Mouse (Mus musculus) hindbrain, embryonic 15.5 days (tissue): Measurements from ENCODE around the gene Mypn. TPM values are rescaled to one million over a fixed set of nuclear protein-coding genes. Genes with fewer than 3 reads are reported as not detected.

ENCODE experiments used
- ATAC-seq: fragments of 200-750 bp; cut with Nextera tagmentation; 2 replicates; pipeline ENCODE4 v1.8.0; 2017; ENCODE audit warnings: low read depth, moderate number of reproducible peaks, moderate TSS enrichment; ENCODE audit not compliant: low FRiP score
- H3K27ac ChIP-seq: fragments of 300-500 bp; sonication (generic); replicated peaks from 2 replicates; pipeline ENCODE4 v1.5.1; 2015; ENCODE audit warnings: mild to moderate bottlenecking, inconsistent platforms
- H3K27me3 ChIP-seq: fragments of 300-500 bp; sonication (generic); 2 replicates; pipeline ENCODE4 v1.6.1; 2015; ENCODE audit warnings: control low read depth, inconsistent platforms
- H3K36me3 ChIP-seq: fragments of 300-500 bp; sonication (generic); 2 replicates; pipeline ENCODE4 v1.6.1; 2015; ENCODE audit warnings: control low read depth, inconsistent platforms
- H3K4me1 ChIP-seq: fragments of 300-500 bp; sonication (generic); replicated peaks from 2 replicates; pipeline ENCODE4 v1.6.1; 2015; ENCODE audit warnings: control low read depth, inconsistent platforms
- H3K4me2 ChIP-seq: fragments of 300-500 bp; sonication (generic); 2 replicates; pipeline ENCODE4 v1.6.1; 2015; ENCODE audit warnings: moderate library complexity, mild to moderate bottlenecking, inconsistent platforms
- H3K4me3 ChIP-seq: fragments of 300-500 bp; sonication (generic); 2 replicates; pipeline ENCODE4 v1.5.1; 2015; ENCODE audit warnings: mild to moderate bottlenecking, inconsistent platforms
- H3K9ac ChIP-seq: fragments of 300-500 bp; sonication (generic); 2 replicates; pipeline ENCODE4 v1.6.1; 2015; ENCODE audit warnings: inconsistent platforms
- H3K9me3 ChIP-seq: fragments of 300-500 bp; sonication (generic); 2 replicates; pipeline ENCODE4 v1.6.1; 2016; ENCODE audit warnings: control low read depth, inconsistent platforms
- WGBS: fragments of 180-500 bp; shearing (Covaris S2); methylation state at CpG from one replicate; pipeline ENCODE4 v1.1.7; 2015; 5-methylcytosine and 5-hydroxymethylcytosine counted together
- polyA plus RNA-seq: library from polyadenylated mRNA; unstranded; fragments of >200 nt; fragmentation: Nextera tagmentation; extraction: Ambion mirVana; gene quantifications from 2 replicates; pipeline ENCODE4 v1.2.1, GENCODE M21; 2015

The Mypn gene
- polyA plus RNA-seq, 1 experiment from 2014 or later: 0.77 TPM

GRCm38 (mm10) chr10:63236663-63237062 lies 32.9 kb upstream of the Mypn start:
- H3K36me3 ChIP-seq: no peaks in the 10 kb centered on the region
- no peak overlapping the region for H3K4me2 ChIP-seq
- no peaks in the 10 kb centered on the region for H3K27me3 ChIP-seq
- H3K27ac ChIP-seq: no peak overlapping the region
- no peaks in the 10 kb centered on the region for H3K9me3 ChIP-seq
- H3K9ac ChIP-seq: no peak overlapping the region
- H3K4me1 ChIP-seq: no peaks in the 10 kb centered on the region
- no peak for ATAC-seq
- no peak overlapping the region for H3K4me3 ChIP-seq
- WGBS: 95% methylated on average over 6 of the region's 6 CpGs

- no peak overlapping the region for H3K4me2 ChIP-seq
- no peaks in the 10 kb centered on the region for H3K9me3 ChIP-seq
- no peak for ATAC-seq
- no peaks in the 10 kb centered on the region for H3K36me3 ChIP-seq
- H3K4me1 ChIP-seq: no peaks in the 10 kb centered on the region
- WGBS: 90% methylated on average over 8 of the region's 8 CpGs
- H3K4me3 ChIP-seq: no peak overlapping the region
- no peak overlapping the region for H3K27ac ChIP-seq
- no peak overlapping the region for H3K9ac ChIP-seq
- no peaks in the 10 kb centered on the region for H3K27me3 ChIP-seq
Measured at GRCm38 (mm10) chr10:63235889-63236288, 32.1 kb upstream of the Mypn start.

DNA sequence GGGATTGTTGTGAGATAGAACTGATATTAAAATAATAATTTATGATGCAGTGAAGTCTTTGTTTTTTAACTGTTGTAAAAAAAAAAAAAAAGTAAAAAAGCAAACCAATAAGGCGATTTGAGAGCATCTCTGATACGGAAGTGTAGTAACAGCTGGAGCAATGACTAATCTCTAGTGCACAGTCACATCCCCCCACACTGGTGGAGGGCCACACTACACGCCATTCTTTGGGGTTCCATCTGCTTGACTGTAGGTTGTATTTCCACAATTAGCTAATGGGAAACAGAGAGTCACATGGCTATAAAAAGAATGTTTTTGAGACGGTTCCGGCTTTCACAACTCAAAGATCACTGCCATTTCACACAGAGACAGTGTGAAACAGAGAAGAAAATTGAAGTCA lies 30.4 kb upstream of the Mypn start:
- Histone ChIP-seq H3K27ac (no peak overlapping the region), H3K9ac (no peak overlapping the region), H3K4me2 (no peak overlapping the region), H3K4me1 (no peaks in the 10 kb centered on the region), H3K9me3 (no peaks in the 10 kb centered on the region), H3K27me3 (no peaks in the 10 kb centered on the region), H3K36me3 (no peaks in the 10 kb centered on the region), H3K4me3 (no peak overlapping the region)
- 88% methylated on average over 5 of the region's 5 CpGs for WGBS
- ATAC-seq: no peak

DNA sequence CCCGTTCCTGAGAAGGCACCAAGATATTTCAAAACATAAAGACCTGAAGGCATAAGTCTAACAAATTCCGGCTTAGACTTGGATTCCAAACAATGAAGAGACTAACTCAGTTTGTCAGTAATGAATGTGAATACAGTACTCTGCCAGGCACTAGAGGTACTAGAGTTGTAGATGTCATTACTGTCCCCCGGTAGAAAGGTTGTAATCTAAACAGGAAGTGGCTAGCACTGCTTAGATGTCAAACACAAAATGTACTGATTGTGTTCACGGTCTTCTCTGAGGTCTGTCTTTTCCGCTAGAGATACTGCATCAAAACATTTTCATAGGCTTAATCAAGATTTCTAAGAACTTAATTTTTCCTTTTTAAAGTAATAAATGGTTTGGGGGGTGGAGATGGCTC lies 27.9 kb upstream of the Mypn start:
- Histone ChIP-seq H3K4me3 (no peak overlapping the region), H3K27me3 (no peaks in the 10 kb centered on the region), H3K36me3 (no peaks in the 10 kb centered on the region), H3K9ac (no peak overlapping the region), H3K9me3 (no peaks in the 10 kb centered on the region), H3K4me1 (no peaks in the 10 kb centered on the region), H3K27ac (no peak overlapping the region), H3K4me2 (no peak overlapping the region)
- 88% methylated on average over 5 of the region's 5 CpGs for WGBS
- ATAC-seq: no peak

DNA sequence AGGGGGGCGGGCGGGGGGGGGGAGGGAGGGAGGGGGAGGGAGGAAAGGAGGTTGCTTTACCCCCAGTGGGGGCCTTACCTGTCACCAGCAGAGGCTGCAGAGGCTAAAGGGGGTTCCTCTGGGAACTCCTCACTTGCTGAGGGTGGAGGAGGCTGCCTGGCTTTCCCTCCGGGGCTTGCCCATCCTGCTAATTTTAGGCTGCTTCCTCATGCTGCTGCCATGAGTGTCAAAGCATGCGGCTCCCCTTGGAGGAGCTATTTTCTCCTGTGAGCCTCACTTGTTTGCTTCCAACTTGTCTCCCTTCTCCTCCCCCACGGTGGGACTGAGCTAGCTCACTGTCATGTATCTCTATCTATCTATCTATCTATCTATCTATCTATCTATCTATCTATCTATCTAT lies 27.1 kb upstream of the Mypn start:
- Histone ChIP-seq H3K9me3 (no peaks in the 10 kb centered on the region), H3K36me3 (no peaks in the 10 kb centered on the region), H3K4me2 (no peak overlapping the region), H3K27me3 (no peaks in the 10 kb centered on the region), H3K4me1 (no peaks in the 10 kb centered on the region), H3K27ac (no peak overlapping the region), H3K4me3 (no peak overlapping the region), H3K9ac (no peak overlapping the region)
- 42% methylated on average over 3 of the region's 5 CpGs for WGBS
- no peak for ATAC-seq

- Histone ChIP-seq H3K9me3 (no peaks in the 10 kb centered on the region), H3K4me3 (no peak overlapping the region), H3K4me2 (no peak overlapping the region), H3K27me3 (no peaks in the 10 kb centered on the region), H3K9ac (no peak overlapping the region), H3K27ac (no peak overlapping the region), H3K4me1 (no peaks in the 10 kb centered on the region), H3K36me3 (no peaks in the 10 kb centered on the region)
- WGBS: 88% methylated on average over 7 of the region's 7 CpGs
- ATAC-seq: no peak
Measured at GRCm38 (mm10) chr10:63230266-63230665, 26.5 kb upstream of the Mypn start.

- no peak overlapping the region for H3K9ac ChIP-seq
- no peak overlapping the region for H3K27ac ChIP-seq
- H3K4me2 ChIP-seq: no peak overlapping the region
- no peak overlapping the region for H3K4me3 ChIP-seq
- no peak for ATAC-seq
- no peaks in the 10 kb centered on the region for H3K36me3 ChIP-seq
- H3K27me3 ChIP-seq: no peaks in the 10 kb centered on the region
- H3K9me3 ChIP-seq: no peaks in the 10 kb centered on the region
- no peaks in the 10 kb centered on the region for H3K4me1 ChIP-seq
- WGBS: 74% methylated on average over 12 of the region's 12 CpGs
Measured at GRCm38 (mm10) chr10:63224341-63224740, 20.6 kb upstream of the Mypn start.

- no peaks in the 10 kb centered on the region for H3K9me3 ChIP-seq
- no peak overlapping the region for H3K9ac ChIP-seq
- WGBS: 41% methylated on average over 7 of the region's 7 CpGs
- ATAC-seq: no peak
- H3K4me3 ChIP-seq: no peak overlapping the region
- H3K4me2 ChIP-seq: no peak overlapping the region
- no peaks in the 10 kb centered on the region for H3K27me3 ChIP-seq
- H3K27ac ChIP-seq: no peak overlapping the region
- no peaks in the 10 kb centered on the region for H3K36me3 ChIP-seq
- H3K4me1 ChIP-seq: no peaks in the 10 kb centered on the region
Measured at GRCm38 (mm10) chr10:63221081-63221783, 17.5 kb upstream of the Mypn start.

GRCm38 (mm10) chr10:63208871-63209270 lies 5.1 kb upstream of the Mypn start:
- H3K4me3 ChIP-seq: no peak overlapping the region
- H3K36me3 ChIP-seq: no peaks in the 10 kb centered on the region
- no peaks in the 10 kb centered on the region for H3K27me3 ChIP-seq
- H3K27ac ChIP-seq: no peak overlapping the region
- 75% methylated on average over 6 of the region's 6 CpGs for WGBS
- H3K9ac ChIP-seq: no peak overlapping the region
- no peak overlapping the region for H3K4me2 ChIP-seq
- H3K9me3 ChIP-seq: no peaks in the 10 kb centered on the region
- H3K4me1 ChIP-seq: no peaks in the 10 kb centered on the region
- no peak for ATAC-seq

DNA sequence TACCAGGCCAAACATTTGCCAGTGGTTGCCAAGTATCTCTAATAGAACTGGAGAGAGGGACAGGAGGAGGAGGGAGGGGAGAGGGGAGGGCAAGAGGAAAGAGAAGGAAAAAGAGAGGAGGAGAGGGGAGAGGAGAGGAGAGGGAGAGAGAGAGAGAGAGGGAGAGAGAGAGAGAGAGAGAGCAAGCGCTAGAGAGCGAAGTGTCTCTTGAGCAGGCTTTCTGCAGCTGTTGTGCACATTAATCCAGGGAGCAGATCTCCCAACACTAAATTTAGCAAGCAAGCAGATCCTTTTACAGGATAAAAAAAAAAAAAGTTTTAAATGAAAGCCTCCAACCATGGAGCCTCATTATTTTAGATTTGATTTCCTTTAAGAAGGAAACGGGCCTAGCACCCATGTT lies 750 bp downstream of the Mypn start:
- no peaks in the 10 kb centered on the region for H3K36me3 ChIP-seq
- no peak overlapping the region for H3K4me2 ChIP-seq

GRCm38 (mm10) chr10:63201534-63201933 lies 2.2 kb downstream of the Mypn start:
- Histone ChIP-seq H3K4me2 (no peak overlapping the region), H3K9ac (no peak overlapping the region), H3K9me3 (no peaks in the 10 kb centered on the region), H3K4me3 (no peak overlapping the region), H3K27ac (no peak overlapping the region), H3K4me1 (no peaks in the 10 kb centered on the region), H3K27me3 (no peaks in the 10 kb centered on the region), H3K36me3 (no peaks in the 10 kb centered on the region)
- ATAC-seq: no peak
- WGBS: 85% methylated on average over 8 of the region's 8 CpGs

More for the DNA sequence above, 750 bp downstream of the Mypn start:
- H3K4me1 ChIP-seq: no peaks in the 10 kb centered on the region
- H3K9ac ChIP-seq: no peak overlapping the region
- H3K27me3 ChIP-seq: no peaks in the 10 kb centered on the region
- no peaks in the 10 kb centered on the region for H3K9me3 ChIP-seq
- no peak for ATAC-seq
- 78% methylated on average over 3 of the region's 3 CpGs for WGBS
- no peak overlapping the region for H3K4me3 ChIP-seq
- no peak overlapping the region for H3K27ac ChIP-seq

DNA sequence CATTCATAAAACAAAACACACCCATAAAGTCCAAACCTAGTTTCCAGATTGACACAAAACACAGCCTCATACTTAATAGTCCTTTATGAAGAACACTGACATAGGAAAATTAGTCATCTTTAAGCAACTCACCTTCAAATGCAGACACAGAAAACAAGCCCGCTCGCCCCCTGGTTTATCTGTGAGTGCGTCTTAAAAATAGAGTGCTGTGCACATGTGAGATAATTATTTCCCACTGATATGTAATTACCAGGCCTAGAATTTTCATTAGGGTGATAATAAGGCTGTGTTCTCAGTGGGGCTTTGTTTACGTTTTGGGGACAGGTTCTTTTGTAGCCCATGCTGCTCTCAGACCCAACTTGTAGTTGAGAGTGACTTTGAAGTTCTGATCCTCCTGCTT lies 4.7 kb downstream of the Mypn start:
- H3K9ac ChIP-seq: no peak overlapping the region
- H3K9me3 ChIP-seq: no peaks in the 10 kb centered on the region
- H3K27me3 ChIP-seq: no peaks in the 10 kb centered on the region
- no peak overlapping the region for H3K27ac ChIP-seq
- no peaks in the 10 kb centered on the region for H3K36me3 ChIP-seq
- WGBS: 78% methylated on average over 4 of the region's 4 CpGs
- ATAC-seq: no peak
- no peaks in the 10 kb centered on the region for H3K4me1 ChIP-seq
- H3K4me2 ChIP-seq: no peak overlapping the region
- no peak overlapping the region for H3K4me3 ChIP-seq

DNA sequence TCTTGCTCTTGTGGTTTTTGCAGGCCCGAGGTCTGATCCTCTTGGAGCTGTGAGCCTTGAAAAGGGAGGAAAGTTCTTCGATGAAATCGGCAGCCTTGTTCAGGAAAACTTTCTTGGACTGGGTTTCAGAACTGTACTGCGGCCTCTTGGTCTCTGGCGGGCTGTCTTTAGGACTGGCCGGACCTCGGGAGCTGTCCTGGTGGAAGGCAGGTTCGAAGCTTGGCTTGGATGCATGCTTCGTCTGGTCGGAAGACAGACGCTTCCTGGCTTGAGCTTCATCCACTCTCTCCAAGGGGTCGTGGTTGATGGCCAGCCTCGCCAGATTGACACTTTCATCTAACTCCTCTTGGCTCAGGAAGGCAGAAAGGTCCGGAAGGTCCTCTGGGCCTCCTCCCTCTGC lies 11.0 kb downstream of the Mypn start:
- ATAC-seq: no peak
- 84% methylated on average over 14 of the region's 14 CpGs for WGBS

More for the DNA sequence above, 11.0 kb downstream of the Mypn start:
- Histone ChIP-seq H3K27me3 (no peaks in the 10 kb centered on the region), H3K27ac (no peak overlapping the region), H3K4me3 (no peak overlapping the region), H3K9me3 (no peaks in the 10 kb centered on the region), H3K36me3 (no peaks in the 10 kb centered on the region), H3K9ac (no peak overlapping the region), H3K4me1 (no peaks in the 10 kb centered on the region), H3K4me2 (no peak overlapping the region)
